Mouse (Mus musculus) heart, postnatal 10 days (tissue): ENCODE results near the gene Dmwd. TPM values are rescaled to one million over a fixed set of nuclear protein-coding genes. Genes with fewer than 3 reads are reported as not detected.
"Not testable (repeated sequence)": the region's sequence is repeated elsewhere in the genome, so short reads cannot be mapped to it uniquely, and the experiment has no call there.

Experiments
- DNase-seq, 2 experiments: peaks; one replicate each; pipeline ENCODE4 v3.0.0; 2021
- intact Hi-C: fragments of 180-260 bp; cut with DNase I; formaldehyde crosslinking; loops from one replicate; pipeline ENCODE4 v1.15.1; 2025
- total RNA-seq, 2 experiments: library from RNA; stranded (reverse); gene quantifications; 2 replicates each; pipeline ENCODE4 v1.2.3; 2021

The Dmwd gene
- total RNA-seq, 2 experiments from 2014 or later: 48.4 to 50.7 TPM

GRCm38 (mm10) chr7:19068707-19069106, 7.3 kb upstream of the Dmwd start:
- DNase-seq: peak; percentile 72 to 85
- intact Hi-C loops: loop anchor here (1.0 to 2.0 kb wide), 2 partner anchors 25 to 82 kb away; no protein-coding TSS in a partner anchor

GRCm38 (mm10) chr7:19069500-19069899, 6.5 kb upstream of the Dmwd start:
- DNase-seq: no peak
- intact Hi-C loops: loop anchor here (1.0 to 2.0 kb wide), 2 partner anchors 24 to 81 kb away; no protein-coding TSS in a partner anchor

- DNase-seq, intact Hi-C loops: not testable (repeated sequence)
Measured at GRCm38 (mm10) chr7:19071024-19071423, 5.0 kb upstream of the Dmwd start.

GRCm38 (mm10) chr7:19073504-19073903, 2.5 kb upstream of the Dmwd start:
- DNase-seq: peak in 1 of 2 experiments; percentile 57
- intact Hi-C loops: no loop called here

- DNase-seq: no peak
- intact Hi-C loops: no loop called here
Measured at GRCm38 (mm10) chr7:19074494-19074893, 1.5 kb upstream of the Dmwd start.

GRCm38 (mm10) chr7:19075231-19075630, 796 bp upstream of the Dmwd start:
- no peak for DNase-seq
- intact Hi-C loops: no loop called here

- intact Hi-C loops: no loop called here
- peak; percentile 37 to 48 for DNase-seq
Measured at GRCm38 (mm10) chr7:19076586-19076991, 562 bp downstream of the Dmwd start.

- intact Hi-C loops: no loop called here
- peak in 1 of 2 experiments; percentile 42 for DNase-seq
Measured at GRCm38 (mm10) chr7:19077761-19078160, 1.7 kb downstream of the Dmwd start.

- intact Hi-C loops: no loop called here
- no peak for DNase-seq
Measured at GRCm38 (mm10) chr7:19078732-19079131, 2.7 kb downstream of the Dmwd start.

GRCm38 (mm10) chr7:19080451-19080950, 4.5 kb downstream of the Dmwd start:
- intact Hi-C loops: no loop called here
- no peak for DNase-seq

- DNase-seq: no peak
- intact Hi-C loops: no loop called here
Measured at GRCm38 (mm10) chr7:19082171-19082570, 6.1 kb downstream of the Dmwd start.

GRCm38 (mm10) chr7:19083096-19083495, 7.1 kb downstream of the Dmwd start:
- intact Hi-C loops: no loop called here
- peak; percentile 87 to 92 for DNase-seq

GRCm38 (mm10) chr7:19083701-19084100, 7.7 kb downstream of the Dmwd start, which contains the start of gene Dmpk:
TSS of gene Dmpk (plus strand) at chr7:19083849.
- DNase-seq: peak; percentile 72 to 73
- intact Hi-C loops: no loop called here

GRCm38 (mm10) chr7:19084277-19084771, 8.3 kb downstream of the Dmwd start:
- peak in 1 of 2 experiments; percentile 55 for DNase-seq
- intact Hi-C loops: no loop called here

GRCm38 (mm10) chr7:19084921-19085473, 9.0 kb downstream of the Dmwd start:
- intact Hi-C loops: no loop called here
- DNase-seq: no peak

GRCm38 (mm10) chr7:19085495-19085894, 9.5 kb downstream of the Dmwd start:
- intact Hi-C loops: no loop called here
- no peak for DNase-seq

GRCm38 (mm10) chr7:19086042-19086441, 10.0 kb downstream of the Dmwd start:
- intact Hi-C loops: no loop called here
- DNase-seq: peak; percentile 53 to 64

GRCm38 (mm10) chr7:19086760-19087159, 10.7 kb downstream of the Dmwd start:
- intact Hi-C loops: no loop called here

GRCm38 (mm10) chr7:19088813-19089212, 12.8 kb downstream of the Dmwd start:
- DNase-seq: peak; percentile 73 to 84
- intact Hi-C loops: no loop called here

More at GRCm38 (mm10) chr7:19086760-19087159, 10.7 kb downstream of the Dmwd start:
- no peak for DNase-seq

- DNase-seq: no peak
- intact Hi-C loops: no loop called here
Measured at GRCm38 (mm10) chr7:19091913-19092312, 15.9 kb downstream of the Dmwd start.

GRCm38 (mm10) chr7:19092381-19093173, 16.6 kb downstream of the Dmwd start:
- peak; percentile 75 to 81 for DNase-seq

More at GRCm38 (mm10) chr7:19092381-19093173, 16.6 kb downstream of the Dmwd start:
- intact Hi-C loops: loop anchor here (1.0 kb wide), 1 partner anchor 23 kb away; no protein-coding TSS in a partner anchor
